Mouse (Mus musculus) c-Kit-positive CD71-positive TER-119-negative erythroid progenitor cells, embryonic 14.5 days (primary cell): ENCODE measurements around the gene Atxn7l3.
"Not testable (repeated sequence)": the region's sequence is repeated elsewhere in the genome, so short reads cannot be mapped to it uniquely, and the experiment has no call there.

ENCODE experiments used
- DNase-seq: peaks from one replicate; pipeline ENCODE4 v3.0.0-alpha.2; 2013; ENCODE audit warnings: low read depth

Atxn7l3 gene

DNA sequence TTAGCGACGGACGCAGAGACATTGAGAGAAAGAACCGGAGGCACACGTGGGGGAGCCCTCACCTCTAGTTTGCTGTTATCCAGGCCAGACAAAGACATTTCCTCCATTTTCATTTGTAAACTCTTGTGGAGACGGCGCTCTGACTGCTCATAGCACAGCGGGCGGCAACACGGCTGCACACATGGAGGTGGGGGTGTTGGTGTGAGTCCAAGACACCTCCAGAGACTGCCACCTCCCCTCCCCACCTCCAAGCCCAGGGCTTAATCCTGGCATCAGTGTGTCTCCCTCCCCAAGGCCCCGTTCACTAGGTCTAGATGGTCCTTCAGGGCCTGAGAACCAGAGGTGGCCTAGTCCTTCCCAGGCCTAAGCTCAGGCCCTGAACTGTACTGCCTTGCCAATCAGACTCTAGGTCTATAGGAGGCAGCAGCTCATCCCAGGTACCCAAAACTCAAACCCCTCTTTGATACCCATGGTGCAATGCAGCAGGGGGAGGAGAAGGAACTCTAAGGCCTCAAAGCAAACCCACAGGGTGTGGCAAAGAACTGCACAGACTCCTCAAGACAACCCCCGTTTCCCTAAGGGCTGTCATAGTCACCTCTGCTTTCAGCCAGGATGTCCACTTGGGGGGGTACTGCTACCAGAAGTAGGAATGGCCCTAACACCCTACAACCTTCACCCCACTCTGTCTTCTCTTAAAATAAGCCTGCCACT, 1.4 kb downstream of the Atxn7l3 start:
- no peak for DNase-seq

DNA sequence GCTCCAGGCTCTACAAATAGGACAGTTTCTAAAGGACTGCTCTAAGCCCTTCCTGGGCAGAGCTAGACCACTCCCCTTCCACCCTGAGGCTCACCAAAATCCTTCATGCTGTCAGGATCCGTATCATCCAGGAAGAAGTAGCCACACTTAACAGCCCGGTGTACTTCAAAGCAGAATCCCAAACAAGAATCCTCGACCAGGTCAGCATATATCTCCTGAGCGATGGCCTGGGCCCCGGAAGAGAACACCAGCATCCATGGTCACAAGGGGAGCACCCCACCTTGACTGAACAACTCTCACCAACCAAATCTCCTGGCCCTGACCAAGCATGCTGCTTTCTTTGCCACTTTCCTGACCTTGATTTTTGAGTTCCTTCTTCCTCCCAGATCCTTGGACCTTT, 2.0 kb downstream of the Atxn7l3 start:
- no peak for DNase-seq

DNA sequence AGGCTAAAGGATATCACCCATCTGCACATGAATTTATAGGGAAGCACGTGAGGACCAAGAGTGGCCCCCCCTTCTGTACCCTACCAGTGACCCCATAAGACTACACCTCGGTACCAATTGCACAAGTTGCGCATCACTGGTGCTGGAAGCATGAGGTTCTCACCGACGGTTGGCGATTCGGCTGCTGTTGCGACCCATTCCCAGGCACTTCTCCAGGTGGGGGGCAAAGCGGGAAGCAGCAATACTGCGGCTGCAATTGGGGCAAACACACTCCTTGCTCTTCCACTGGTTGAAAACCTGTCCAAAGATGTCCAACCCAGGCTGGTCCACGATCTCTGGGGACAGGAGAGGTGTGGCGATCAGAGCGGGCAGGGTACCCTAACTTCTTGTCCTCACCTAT, 2.5 kb downstream of the Atxn7l3 start:
- DNase-seq = no peak

DNA sequence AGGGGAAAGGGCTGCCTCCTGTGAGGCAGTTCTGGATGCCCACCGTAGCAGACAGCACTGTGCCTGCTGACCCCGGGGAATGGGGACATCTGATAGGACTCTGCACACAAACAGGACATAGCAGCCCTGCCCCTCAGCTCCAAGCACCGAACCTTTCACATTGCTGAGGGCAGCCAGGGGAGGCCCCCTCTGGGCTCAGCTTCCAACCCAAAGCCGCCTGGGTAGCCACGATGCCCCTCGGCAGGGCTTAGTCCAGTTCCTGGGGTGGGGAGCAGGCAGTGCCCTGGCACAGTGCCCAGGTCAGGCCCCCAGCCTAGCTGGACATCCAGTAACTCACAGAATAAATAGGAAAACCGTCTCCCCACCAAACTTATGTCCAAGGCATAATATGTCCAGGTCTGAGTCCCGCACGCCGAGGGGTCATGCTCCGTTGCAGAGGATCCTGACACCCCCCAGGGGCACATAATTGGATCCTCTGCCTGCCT, 5.3 kb downstream of the Atxn7l3 start:
- DNase-seq = no peak

DNA sequence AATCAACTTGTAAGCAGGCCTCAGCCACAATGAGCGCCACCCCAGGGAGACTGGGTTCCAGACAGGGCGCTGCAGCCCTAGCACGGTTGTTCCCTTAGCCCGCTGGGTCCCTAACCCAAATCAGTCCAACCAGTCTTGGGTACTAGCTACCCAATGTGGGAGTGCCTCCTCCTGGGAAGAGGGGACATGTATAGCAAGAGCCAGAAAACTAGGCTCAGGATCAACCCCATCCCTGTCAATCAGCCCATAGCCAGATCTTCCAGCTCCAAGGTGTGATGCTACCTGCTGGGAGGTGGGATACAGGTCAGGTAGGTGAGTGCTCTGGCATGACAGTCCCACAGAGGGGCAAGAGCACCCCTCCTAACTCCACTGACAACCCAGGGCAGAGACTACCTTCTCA, 6.3 kb downstream of the Atxn7l3 start:
- DNase-seq = no peak

DNA sequence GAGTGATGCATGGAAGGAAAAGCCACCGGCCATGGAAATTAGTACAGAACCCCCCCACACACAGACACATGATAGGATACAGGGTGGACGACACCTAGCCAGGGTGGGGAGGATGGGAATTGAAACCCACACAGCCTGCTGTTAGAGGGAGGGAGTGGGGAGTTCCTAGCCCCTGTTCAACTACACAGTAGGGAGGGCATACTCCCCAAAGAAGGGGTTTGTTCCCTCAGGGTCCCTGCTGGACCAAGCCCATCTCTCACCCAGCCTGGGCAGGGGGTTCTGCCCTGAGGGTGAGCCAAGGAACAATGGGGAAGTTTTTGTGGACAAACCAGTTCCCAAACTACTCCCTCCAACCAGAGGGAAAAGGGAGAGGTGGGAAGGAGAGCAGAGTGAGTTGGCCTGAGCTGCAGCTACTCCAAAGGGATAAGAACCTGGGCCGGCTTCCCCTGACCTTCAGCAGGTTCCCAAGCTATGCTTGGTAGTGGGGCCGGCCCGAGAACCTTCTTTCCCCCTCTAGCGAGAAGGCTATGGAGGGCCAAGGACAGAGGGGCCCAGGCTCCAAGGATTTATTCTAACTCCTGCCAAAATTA, 6.8 kb downstream of the Atxn7l3 start:
- no peak for DNase-seq

DNA sequence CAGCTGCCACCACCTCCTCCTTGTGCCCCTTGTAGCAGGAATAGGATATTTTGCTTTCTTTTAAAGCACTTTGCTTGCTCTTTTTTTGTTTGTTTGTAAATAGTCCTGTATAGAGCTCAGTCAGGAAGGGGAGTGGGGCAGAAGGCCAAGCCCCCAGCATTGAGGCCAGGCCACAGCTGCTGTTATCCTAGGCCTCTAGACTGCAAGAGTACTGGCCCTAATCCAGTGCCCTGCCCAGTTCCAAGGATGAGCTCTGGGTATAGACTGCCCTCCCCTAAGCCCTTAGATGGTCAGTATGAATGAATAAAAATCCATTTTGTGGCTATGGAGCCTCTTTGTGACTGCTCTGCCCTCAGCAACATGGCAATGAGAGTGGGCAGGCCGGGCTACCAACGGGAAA, 7.5 kb downstream of the Atxn7l3 start:
- no peak for DNase-seq

DNA sequence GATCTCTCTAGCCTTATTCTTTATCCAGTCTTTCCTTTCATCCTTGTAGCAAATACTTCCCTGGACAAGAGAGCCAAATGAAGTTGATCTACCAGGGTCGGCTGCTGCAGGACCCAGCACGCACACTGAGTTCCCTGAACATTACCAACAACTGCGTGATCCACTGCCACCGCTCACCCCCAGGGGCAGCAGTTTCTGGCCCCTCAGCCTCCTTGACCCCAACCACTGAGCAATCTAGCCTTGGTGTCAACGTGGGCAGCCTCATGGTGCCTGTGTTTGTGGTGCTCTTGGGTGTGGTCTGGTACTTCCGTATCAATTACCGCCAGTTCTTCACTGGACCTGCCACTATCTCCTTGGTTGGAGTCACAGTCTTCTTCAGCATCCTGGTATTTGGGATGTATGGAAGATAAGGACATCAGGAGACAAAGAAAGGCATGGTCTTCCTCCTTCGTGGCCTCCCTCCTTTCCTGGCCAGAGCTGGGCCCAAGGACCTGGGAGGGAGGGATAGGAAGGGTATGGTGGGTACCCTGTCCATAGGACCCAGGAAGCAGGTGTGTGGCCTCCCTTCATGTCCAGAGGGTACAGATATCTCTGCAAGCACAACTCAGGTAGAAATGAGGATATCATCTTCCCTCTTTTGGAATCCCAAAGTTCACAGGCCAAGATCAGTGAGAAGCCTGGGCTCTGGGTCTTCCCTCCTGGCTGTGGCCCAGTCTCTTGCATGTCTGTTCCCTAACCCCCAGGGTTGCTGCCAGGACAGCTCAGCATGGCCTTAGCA, 8.2 kb downstream of the Atxn7l3 start:
- DNase-seq = no peak

DNA sequence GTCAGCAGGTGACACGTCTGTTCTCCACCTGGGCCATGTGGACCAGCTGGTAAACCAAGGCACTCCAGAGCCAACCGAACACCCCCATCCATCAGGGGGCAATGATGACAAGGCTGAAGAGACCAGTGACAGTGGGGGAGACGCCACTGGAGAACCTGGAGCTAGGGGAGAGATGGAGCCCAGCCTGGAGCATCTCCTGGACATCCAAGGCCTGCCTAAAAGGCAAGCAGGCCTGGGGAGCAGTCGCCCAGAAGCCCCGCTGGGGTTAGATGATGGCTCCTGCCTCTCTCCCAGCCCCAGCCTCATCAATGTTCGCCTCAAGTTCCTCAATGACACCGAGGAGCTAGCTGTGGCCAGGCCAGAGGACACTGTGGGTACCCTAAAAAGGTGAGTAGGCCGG, 8.9 kb downstream of the Atxn7l3 start:
- no peak for DNase-seq

DNA sequence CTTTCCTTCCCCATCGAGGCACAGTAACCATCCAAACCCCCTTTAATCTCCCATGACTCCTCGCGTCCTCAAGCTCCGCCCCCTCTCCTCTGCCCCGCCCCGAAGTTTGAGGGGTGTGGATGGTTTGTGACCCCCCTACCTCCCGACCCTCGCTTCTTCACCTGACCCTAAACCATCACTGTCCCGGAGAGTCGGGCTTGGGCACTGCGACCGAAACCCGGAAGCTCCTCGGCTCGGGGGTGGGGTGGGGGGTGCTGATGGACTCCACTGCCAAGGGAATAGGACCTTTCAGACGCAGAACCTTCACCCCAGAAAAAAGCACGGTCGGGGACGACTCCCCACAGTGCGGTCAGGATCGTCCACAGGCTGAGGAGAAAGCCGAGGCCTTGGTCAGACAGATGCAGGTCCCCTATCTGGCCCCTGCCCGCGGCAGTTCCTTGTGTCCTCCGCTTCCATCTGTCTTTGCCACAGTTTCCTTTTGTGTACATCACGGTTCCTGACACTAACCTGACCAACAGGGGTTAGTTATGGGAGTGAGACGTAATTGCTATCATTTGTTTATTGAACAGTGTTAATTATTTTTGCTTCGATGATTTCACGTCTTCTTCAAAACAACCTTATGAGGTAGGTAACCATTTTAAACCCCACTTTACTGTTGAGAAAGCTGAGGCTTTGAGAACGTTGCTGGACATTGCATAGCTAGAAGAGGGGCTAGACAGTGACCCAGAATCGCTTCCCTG, 11.2 kb downstream of the Atxn7l3 start:
- DNase-seq = no peak

DNA sequence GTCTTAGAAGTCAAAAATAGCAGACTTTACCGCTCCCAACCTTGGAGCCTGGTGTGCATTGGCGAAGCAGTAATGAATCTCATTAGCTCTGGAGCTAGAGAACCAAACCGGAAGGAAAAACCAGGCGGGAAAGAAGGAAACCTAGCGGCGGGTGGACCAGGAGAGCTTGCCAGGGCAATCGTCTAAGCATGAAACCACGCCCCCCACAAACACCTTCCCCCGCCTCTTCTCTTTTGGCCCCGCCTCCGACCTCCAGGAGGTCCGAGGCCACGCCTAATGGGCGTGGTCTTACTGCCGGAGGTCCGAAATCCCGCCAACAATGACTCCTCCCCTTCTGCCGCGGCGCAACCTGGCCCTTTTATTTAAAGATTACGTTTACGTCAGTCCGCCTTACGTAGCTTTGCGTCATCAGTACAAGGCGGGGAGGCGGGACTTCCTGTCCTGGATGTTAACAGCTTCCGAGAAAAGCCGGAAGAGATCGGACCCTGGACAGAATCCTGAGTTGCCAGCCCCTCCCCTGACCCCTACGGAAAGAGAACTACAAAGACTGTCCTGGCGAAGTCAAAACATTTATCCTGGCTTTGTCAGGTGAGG, 11.8 kb downstream of the Atxn7l3 start, which contains the start of gene Tmub2:
Gene Tmub2 (plus strand): TSS at position 431 of the 594 bp plus-strand sequence.
- peak; percentile 99 for DNase-seq

DNA sequence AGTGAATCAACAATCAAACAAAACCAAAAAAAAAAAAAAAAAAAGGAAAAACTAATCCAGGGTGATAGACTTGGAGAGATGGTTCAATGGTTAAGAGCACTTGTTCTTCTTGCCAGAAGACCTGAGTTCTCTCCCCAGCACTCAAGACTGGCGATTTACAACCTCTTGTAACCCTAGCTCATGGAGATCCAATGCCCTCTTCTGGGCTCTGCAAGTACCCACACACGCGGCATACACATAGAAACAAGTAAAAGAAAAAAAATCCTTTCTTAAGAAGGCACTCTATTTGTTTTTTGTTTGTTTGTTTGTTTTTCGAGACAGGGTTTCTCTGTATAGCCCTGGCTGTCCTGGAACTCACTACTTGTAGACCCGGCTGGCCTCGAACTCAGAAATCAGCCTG, 12.5 kb downstream of the Atxn7l3 start:
- DNase-seq = no peak

DNA sequence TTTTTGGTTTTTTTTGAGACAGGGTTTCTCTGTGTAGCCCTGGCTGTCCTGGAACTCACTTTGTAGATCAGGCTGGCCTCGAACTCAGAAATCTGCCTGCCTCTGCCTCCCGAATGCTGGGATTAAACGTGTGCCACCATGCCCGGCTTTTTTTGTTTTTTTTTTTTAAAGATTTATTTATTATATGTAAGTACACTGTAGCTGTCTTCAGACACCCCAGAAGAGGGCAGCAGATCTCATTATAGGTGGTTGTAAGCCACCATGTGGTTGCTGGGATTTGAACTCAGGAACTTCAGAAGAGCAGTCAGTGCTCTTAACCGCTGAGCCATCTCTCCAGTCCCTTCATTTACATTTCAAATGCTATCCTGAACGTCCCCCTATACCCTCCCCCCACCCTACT, 16.2 kb downstream of the Atxn7l3 start:
- DNase-seq = not testable (repeated sequence)

DNA sequence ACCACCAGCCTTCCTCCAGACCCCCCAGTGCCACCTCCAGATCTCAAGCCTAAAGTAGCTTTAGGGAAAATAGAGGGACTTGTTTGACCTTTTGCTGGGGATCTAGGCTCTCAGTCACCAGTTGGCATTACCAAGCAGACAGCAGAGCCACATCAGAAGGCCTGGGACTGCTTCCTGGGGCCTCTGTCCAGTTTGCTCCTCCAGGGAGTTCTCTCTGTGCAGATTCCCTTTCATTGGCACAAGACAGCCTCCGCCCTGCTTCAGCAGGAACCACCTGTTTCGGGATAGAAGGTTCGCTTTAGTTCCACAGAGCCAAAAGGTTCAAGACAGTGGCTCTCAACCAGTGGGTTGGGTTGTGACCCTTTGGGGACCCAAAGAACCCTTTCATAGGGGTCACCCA, 16.8 kb downstream of the Atxn7l3 start:
- DNase-seq = no peak

DNA sequence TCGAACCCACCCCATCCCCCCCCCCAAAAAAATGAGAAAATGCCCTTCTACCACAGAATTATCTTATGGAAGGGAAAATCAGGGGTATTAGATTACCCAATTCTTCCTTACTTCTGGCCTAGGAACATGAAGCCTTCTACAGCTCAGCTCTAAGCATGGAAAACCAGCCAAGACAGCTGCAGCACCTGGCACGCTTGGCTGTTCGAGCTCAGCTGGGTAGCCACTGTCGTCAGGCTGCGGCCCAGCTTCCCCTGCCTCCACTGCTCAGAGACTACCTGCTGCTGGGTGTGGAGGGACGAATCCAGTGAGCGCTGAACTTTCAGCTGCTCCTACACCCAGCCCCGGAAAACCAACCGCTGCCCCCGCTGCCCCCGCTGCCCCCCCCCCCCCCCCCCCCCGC, 18.7 kb downstream of the Atxn7l3 start:
- no peak for DNase-seq

DNA sequence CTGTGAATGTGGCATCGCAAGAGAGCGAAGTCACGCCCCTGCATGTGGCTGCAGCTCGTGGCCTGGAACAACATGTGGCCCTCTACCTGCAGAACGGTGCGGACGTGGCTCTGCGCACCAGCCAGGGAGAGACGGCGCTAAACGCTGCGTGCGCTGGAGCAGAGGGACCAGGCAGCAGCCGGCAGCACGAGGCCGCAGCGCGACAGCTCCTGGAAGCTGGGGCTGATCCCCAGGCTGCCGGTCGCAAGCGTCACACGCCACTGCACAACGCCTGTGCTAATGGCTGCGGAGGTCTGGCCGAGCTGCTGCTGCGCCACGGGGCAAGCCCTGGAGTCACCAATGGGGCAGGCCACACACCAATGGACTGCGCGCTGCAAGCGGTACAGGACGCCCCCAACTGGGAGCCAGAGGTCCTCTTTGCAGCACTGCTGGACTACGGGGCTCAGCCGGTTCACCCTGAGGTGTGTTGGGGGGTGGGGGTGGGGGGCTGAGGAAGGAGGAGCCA, 20.0 kb downstream of the Atxn7l3 start:
- DNase-seq = no peak

DNA sequence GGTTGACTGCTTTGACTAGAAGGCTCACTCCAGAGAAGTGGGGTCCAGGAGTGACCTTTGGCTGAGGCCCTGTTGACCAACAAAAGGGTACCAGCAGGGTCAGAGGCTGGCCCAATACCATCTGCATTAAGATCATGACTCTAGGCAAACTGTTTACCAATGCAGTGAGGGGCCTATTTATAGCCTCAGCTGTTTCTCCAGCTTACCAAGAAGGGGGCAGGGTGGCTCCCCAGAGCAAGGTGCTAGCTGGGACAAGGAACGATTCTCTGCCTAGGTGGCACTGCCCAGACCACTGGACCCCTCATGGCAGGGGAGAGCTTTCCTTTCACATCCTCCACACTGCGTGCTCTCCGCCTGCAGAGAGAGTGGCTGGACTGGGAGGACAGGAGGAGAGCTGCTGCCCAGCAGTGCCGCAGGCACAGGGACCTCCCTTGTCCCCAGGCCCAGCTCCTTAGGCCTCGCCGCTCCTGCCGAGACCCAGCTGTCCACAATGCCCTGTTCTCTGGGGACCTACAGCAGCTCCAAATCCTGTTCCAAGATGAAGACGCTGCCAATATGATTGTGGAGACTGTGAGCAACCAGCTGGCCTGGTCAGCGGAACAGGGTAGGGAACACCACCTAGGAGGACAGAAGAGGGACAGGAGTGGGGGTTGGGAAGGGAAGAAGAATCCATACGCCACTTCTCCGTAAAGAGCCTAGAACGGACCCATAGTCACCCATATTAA, 27.7 kb downstream of the Atxn7l3 start, which contains the start of gene Asb16:
Gene Asb16 (plus strand): TSS at position 224 of the 725 bp plus-strand sequence.
- DNase-seq = no peak

DNA sequence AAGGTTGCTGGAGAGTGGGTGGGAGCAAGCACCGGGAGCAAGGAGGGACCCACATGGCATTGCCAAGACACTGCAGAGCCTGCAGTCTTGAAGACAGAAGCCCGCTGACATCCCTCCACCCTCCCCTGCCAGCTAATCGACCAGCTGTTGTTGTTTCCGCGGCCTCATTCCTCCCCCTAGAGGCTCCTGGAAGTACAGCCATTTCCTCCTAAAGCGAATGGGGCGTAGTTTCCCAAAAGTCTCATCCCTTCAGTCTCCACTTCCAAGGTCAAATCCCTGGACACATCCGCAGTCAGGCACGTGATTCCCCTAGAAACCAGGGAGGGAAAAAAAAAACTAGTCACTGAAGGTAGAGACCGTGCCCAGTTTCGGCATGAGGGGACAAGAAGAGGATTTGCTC, 29.0 kb downstream of the Atxn7l3 start:
- DNase-seq = no peak

DNA sequence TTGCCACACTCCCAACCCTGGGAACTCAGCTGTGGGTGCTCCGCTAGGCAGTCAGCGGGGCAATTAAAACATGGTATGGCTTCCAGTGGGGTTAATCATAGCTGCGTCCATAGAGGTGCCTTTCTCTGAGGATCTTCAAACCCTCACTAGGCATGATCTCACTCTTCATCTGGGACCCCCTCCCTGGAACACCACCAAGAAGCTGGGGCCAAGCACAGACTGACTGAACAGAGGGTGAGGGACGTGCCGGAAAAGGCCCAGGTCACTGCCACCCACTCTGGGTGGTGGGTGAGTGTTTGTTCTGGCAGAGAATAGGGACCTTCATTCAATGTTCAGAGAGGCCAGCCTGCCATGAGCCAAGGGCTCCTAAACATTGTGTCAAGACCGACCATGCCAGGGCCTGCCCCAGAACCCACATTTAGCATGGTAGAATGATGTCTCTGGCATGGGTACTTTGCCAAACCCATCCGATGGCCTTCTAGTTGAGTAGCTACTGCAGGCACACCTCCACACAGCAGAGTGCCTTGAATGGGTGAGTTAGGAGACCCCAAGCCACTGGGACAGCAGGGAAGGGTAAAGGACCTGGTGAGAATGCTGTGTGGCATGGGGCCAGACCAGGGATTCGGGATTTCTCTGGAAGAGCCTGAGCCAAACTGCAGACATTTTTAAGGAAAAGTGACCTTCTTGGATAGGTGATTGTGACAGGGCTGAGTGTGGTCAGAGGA, 29.6 kb downstream of the Atxn7l3 start:
- no peak for DNase-seq

DNA sequence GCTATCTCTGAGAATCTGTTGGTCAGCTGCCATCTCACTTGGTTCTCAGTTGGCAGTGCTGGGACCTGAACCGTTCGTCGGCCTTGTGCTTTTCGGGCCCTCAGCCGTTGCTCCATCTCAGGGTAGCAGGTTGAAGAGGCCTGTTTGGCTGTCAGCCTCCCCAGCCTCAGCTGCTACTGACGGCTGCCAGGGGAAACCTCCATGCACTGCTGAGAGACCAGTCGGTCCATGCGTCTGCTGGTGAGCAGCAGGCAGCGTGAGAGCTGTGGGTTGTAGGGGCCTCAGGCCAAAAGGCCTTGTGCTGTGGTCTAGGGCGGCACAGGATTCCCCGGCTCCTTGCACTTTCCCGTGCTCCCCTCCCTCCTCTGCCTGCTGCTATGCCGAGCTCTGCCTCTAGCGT, 30.6 kb downstream of the Atxn7l3 start:
- DNase-seq = no peak
